Mouse (Mus musculus) Patski (cell line): ENCODE data around the gene Upk3bl. TPM values are rescaled to one million over a fixed set of nuclear protein-coding genes. Genes with fewer than 3 reads are reported as not detected.

Source experiments
- ATAC-seq: fragments of 100-300 bp; one replicate; pipeline ENCODE4 v1.8.0; 2021
- CTCF ChIA-PET: fragments of 350-600 bp; sonication (Branson Sonifier 250); formaldehyde crosslinking; loops from one replicate; lab custom pipeline; 2022; ENCODE audit warnings: inconsistent platforms; lab: Charles Lee
- POLR2A ChIA-PET: fragments of 350-600 bp; sonication (Branson Sonifier 250); formaldehyde crosslinking; loops from one replicate; lab custom pipeline; 2022; ENCODE audit warnings: antibody characterized with exemption, inconsistent platforms; lab: Charles Lee
- DNase-seq: peaks from one replicate; pipeline ENCODE4 v3.0.0-alpha.2; 2011; ENCODE audit warnings: low read depth, low spot score
- H3K27me3 ChIP-seq: fragments of 371-371 bp; one replicate; pipeline ENCODE4 v1.5.1; 2021
- CTCF ChIP-seq: fragments of 100-300 bp; IDR thresholded peaks from one replicate; pipeline ENCODE4 v1.5.1; 2021
- in situ Hi-C: fragments of 300-500 bp; cut with MboI; formaldehyde crosslinking; loops from 3 replicates; pipeline ENCODE4 v1.11.1; 2018; ENCODE audit warnings: low pct_unique_long_range_greater_than_20kb, mixed read lengths
- polyA plus RNA-seq: library from polyadenylated mRNA; unstranded; gene quantifications from one replicate; pipeline ENCODE4 v1.2.3, GENCODE M21; 2021

The Upk3bl gene
- polyA plus RNA-seq, result 5.7 TPM

DNA sequence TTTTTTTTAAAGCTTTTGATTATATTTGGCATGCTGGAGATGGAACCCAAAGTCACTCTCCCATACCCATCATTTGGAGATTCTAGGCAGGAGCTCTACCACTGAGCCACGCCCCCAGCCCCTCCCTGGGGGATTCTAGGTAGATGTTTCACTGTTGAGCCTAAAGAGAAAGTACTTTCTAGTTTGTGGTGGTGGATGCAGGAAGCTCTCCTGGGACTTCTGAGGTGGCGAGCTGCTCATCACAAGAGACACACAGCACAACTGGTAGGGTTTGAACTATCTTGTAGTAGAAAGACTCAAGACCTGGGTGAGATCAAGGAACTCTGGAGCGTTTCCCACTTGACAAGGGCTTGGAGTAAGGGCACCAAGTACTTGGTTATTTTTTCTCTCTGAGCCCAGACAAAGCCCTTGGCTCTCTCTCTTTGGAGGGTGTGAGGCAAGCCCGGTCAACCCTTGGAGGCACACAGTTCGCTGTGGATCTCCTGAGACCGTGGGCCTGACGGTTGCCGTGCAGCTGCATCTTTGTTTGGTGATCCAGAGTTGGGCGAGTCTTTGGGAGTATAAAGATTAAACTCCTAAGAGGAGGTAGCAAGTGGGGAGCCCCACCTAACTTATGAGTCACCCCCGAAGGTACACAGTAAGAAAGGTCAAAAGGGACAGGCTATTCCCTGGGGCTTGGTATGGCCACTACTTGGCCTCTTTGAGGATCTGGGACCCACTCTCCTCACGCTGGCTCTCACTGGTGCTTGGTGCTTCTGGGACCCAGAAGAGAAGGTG, at the start of gene Upk3bl:
Upk3bl (plus strand) TSS at position 192 of the 777 bp plus-strand sequence.
- ChIA-PET CTCF (interaction anchor here (1.0 to 1.8 kb wide), 3 partner anchors 9 to 68 kb away, joined by 3 to 7 read pairs (median 4); no protein-coding TSS in a partner anchor), POLR2A (interaction anchor here (0.6 kb wide), 1 partner anchor 127 kb away, joined by 3 read pairs; no protein-coding TSS in a partner anchor)
- ATAC-seq (no peak), DNase-seq (no peak)
- H3K27me3 ChIP-seq, result no peaks in the 10 kb centered on the region
- no peak for TF ChIP-seq CTCF
- in situ Hi-C loops, result no loop called here

DNA sequence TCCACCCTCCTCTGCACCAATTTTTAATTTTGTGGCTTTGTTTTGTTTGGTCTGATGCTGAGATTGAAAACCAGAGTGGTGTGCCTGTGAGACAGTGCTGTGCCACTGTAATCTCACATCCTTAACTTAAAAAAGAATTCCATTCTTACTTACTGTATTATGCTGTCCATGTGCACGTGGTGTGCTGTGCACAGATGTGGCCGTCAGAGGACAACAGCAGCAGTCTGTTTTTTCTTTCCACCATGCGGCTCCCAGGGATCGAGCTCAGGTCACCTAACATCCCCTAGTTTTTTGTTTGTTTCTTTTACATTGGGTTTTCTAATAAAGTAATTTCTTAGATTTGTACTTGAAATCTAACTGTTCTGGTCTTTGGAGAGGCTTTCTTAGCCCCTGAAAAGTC, 49.8 kb upstream of the Upk3bl start:
- CTCF ChIA-PET, result interaction anchor here (1.4 to 2.5 kb wide), 2 partner anchors 11 to 14 kb away, joined by 3 to 6 read pairs; no protein-coding TSS in a partner anchor
- POLR2A ChIA-PET, result no interaction called here
- no peak for TF ChIP-seq CTCF

DNA sequence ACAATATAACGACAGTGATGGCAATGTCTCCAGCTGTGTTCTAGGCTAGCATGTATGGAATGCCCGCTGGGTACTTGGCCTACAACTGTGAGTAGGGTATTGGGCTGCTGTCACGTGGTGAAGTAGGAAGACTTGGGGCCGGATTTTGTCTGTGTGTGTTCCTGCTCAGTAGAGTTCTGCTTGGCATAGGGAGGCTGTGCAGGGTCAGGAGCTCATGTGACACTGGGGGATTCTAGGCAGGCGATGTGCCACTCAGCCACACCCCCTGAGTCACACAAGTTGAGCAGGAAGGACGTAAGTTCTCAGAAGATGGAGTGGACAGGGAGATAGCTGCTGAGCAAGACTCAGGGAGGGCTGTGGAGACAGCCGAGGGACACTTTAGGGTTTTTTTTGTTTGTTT, 46.5 kb upstream of the Upk3bl start:
- in situ Hi-C loops, result no loop called here
- ATAC-seq (no peak), DNase-seq (no peak)
- H3K27me3 ChIP-seq, result no peaks in the 10 kb centered on the region
- TF ChIP-seq CTCF, result no peak
- ChIA-PET CTCF (interaction anchor here (1.1 to 1.7 kb wide), 7 partner anchors 9 to 54 kb away, joined by 3 to 6 read pairs (median 3); no protein-coding TSS in a partner anchor), POLR2A (interaction anchor here (1.2 kb wide), 1 partner anchor 12 kb away, joined by 4 read pairs; no protein-coding TSS in a partner anchor)

More for the DNA sequence above, 49.8 kb upstream of the Upk3bl start:
- ATAC-seq (no peak), DNase-seq (no peak)
- H3K27me3 ChIP-seq, result no peaks in the 10 kb centered on the region
- in situ Hi-C loops, result no loop called here

DNA sequence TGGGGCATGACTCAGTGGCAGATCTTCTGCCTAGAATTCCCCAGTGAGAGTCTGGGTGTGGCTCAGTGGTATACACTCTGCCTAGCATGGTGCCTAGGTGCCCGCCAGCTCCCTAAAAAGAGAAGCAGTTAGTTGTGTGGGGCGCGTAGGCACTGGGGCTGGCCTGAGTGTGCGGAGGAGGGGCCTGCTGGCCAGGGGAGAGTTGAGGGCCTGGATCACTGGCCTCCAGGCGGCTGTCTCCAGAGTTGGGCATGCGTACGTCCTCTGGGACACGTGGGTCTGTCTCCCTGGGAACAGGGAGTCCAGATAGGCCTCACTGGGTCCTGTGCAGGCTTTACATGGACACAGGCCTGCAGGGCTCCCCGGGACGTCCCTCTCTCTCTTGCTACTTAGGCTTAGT, 39.4 kb upstream of the Upk3bl start:
- TF ChIP-seq CTCF, result no peak
- no peaks in the 10 kb centered on the region for H3K27me3 ChIP-seq
- POLR2A ChIA-PET, result interaction anchor here (0.8 to 1.2 kb wide), 3 partner anchors 9 to 17 kb away, joined by 3 to 5 read pairs (median 4); no protein-coding TSS in a partner anchor
- in situ Hi-C loops, result no loop called here
- no peak for DNase-seq
- CTCF ChIA-PET, result interaction anchor here (2.7 kb wide), 1 partner anchor 20 kb away, joined by 9 read pairs; the partner anchor contains the start of gene Dtx2
- peak; percentile 22 for ATAC-seq

DNA sequence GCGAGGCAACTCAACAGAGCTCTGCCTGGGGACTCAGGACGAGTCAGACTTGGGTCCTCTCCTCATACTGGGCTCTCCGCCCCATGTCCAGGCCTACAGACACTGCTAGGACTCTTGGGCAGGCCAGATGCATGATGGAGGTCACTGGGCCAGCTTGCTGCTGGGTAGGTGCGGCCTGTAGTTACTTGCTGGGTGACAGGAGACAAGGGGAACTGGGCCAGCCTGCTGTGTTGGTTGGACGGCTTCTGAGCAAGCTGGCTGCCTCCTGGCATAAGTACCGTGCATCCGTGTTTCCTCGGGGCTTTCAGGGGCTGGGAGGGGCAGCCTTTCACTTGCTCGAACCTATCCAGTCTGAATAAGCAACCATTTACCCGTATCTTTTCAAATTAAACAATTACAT, 38.7 kb upstream of the Upk3bl start:
- ChIA-PET CTCF (interaction anchor here (1.3 to 2.7 kb wide), 5 partner anchors 11 to 28 kb away, joined by 4 to 9 read pairs (median 6); partner anchors contain the start of gene Dtx2), POLR2A (interaction anchor here (0.8 to 1.2 kb wide), 3 partner anchors 9 to 18 kb away, joined by 3 to 5 read pairs (median 4); no protein-coding TSS in a partner anchor)
- in situ Hi-C loops, result no loop called here
- no peak for TF ChIP-seq CTCF
- DNase-seq, result no peak
- no peaks in the 10 kb centered on the region for H3K27me3 ChIP-seq
- ATAC-seq, result no peak

DNA sequence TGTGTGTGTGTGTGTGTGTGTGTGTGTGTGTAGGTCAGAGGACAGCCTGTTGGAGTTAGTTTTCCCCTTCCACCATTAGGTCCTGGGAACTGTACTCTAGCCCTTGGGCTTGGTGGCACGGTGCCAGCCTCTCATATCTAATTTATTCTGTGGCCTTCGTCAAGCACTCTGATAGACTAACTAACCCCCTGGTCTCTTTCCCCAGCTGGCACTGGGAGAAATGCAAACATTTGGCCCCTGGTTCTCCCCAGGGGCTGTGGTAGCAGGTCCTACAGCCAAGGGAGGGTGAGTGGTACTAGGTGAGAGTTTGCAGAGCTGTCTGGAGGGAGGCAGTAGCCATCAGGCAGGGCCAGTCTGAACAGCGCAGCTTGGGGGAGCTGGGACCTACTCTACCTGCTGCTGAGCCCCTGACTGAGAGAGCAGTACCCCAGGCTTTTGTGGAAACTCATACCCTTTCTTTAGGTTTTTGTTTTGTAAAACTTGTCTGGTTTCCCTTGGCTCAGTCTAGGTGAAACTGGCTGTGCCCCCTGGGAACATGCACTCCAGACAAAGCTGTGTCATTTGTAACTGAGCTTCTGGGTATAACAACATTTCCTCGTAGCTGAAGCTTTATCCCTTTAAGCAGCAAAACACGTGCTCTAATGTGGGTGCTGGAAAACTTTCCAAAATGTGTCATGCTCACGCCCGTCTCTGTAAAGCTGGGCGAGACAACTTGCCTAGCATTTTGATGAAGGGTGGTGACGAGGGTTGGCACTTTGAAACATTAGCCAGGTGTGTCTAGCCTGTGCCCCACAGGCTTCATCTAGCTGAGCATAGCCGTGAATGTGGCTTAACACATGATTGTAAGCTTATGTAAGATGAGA, 38.0 kb upstream of the Upk3bl start:
- no peak for TF ChIP-seq CTCF
- DNase-seq (no peak), ATAC-seq (no peak)
- in situ Hi-C loops, result no loop called here
- CTCF ChIA-PET, result interaction anchor here (0.7 to 2.7 kb wide), 8 partner anchors 8 to 115 kb away, joined by 3 to 9 read pairs (median 4); partner anchors contain the start of gene Dtx2
- no peaks in the 10 kb centered on the region for H3K27me3 ChIP-seq
- POLR2A ChIA-PET, result interaction anchor here (0.8 kb wide), 1 partner anchor 8 kb away, joined by 4 read pairs; no protein-coding TSS in a partner anchor

DNA sequence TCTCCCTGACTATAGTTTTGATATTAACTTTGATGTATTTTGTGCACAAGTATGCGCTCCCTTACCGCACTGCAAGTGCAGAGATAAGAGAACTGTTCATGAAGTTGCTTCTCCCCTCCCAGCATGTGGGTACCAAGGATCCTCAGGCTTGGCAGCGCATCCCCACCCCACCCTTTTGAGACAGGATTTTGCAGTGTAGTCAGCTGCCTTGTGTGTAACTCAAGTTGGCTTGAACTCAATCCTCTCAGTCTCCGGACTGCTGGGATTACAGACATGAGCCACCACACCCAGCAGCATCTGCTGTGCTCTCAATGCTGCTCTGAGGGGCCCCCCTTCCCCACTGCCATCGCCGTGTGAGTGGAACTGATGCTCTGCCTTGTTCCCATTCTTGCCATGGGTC, 37.0 kb upstream of the Upk3bl start:
- POLR2A ChIA-PET, result no interaction called here
- in situ Hi-C loops, result no loop called here

DNA sequence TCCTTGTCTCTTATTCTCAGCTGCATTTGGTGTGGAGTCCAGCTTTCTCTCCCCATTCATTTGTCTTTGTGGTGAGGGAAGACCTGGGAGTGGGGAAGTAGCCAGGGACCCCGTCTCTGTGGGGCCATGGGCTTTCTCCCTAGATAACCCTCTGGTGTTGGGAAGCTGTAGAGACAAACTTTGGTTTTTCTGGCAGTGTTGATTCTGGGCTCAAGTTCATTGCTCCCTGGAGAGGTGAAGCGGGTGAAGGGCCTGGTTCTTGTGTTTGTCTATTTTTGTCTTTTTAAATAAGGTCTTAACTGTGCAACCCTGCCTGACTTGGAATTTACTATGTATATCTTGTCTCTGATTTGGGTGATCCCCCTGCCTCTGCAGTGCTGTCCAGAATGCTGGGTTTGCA, 35.6 kb upstream of the Upk3bl start:
- H3K27me3 ChIP-seq, result no peaks in the 10 kb centered on the region
- in situ Hi-C loops, result no loop called here
- ATAC-seq, result no peak
- no peak for DNase-seq
- POLR2A ChIA-PET, result interaction anchor here (0.9 to 1.2 kb wide), 2 partner anchors 12 to 32 kb away, joined by 3 to 4 read pairs; no protein-coding TSS in a partner anchor
- no peak for TF ChIP-seq CTCF
- CTCF ChIA-PET, result interaction anchor here (0.8 to 2.5 kb wide), 5 partner anchors 9 to 37 kb away, joined by 3 to 7 read pairs (median 3); no protein-coding TSS in a partner anchor

More for the DNA sequence above, 37.0 kb upstream of the Upk3bl start:
- DNase-seq (no peak), ATAC-seq (no peak)
- H3K27me3 ChIP-seq, result no peaks in the 10 kb centered on the region
- TF ChIP-seq CTCF, result no peak
- CTCF ChIA-PET, result interaction anchor here (1.1 to 2.5 kb wide), 6 partner anchors 10 to 116 kb away, joined by 3 to 7 read pairs (median 4); no protein-coding TSS in a partner anchor

DNA sequence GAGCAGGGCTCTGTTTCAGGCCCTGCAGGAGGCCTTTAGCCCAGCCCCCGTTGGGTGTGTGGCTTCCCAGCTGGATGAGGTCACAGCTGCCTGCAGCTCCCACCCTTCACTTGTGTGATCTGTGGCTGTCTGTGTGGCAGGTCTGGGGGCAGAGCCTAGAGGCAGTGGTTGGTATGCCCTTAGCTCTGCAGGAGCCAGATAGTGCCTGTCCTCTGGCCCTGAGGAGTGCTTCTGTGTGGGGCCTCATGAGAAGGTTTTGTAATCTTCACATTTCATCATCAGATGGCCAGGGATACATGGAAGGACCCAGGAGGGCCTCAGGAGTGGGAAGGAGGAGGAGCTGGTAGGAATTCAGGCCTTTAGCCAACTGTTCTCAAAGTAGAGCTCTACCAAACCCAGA, 34.4 kb upstream of the Upk3bl start:
- peak; percentile 76 for DNase-seq
- H3K27me3 ChIP-seq, result no peaks in the 10 kb centered on the region
- in situ Hi-C loops, result no loop called here
- POLR2A ChIA-PET, result interaction anchor here (1.2 kb wide), 1 partner anchor 31 kb away, joined by 4 read pairs; no protein-coding TSS in a partner anchor
- CTCF ChIA-PET, result interaction anchor here (0.6 to 2.5 kb wide), 7 partner anchors 10 to 117 kb away, joined by 3 to 7 read pairs (median 3); no protein-coding TSS in a partner anchor
- peak; percentile 92 for ATAC-seq
- no peak for TF ChIP-seq CTCF
